Mouse (Mus musculus) erythroblast, adult 5-6 weeks (primary cell): ENCODE data around the gene Svs6. TPM values are rescaled to one million over a fixed set of nuclear protein-coding genes. Genes with fewer than 3 reads are reported as not detected.
"Not testable (repeated sequence)": the region's sequence is repeated elsewhere in the genome, so short reads cannot be mapped to it uniquely, and the experiment has no call there.

Source experiments
- ATAC-seq: replicated peaks from 2 replicates; pipeline ENCODE4 v1.8.0; 2016; ENCODE audit warnings: moderate number of reproducible peaks, mild to moderate bottlenecking, moderate TSS enrichment, inconsistent platforms; ENCODE audit not compliant: poor library complexity, low FRiP score, severe bottlenecking
- total RNA-seq, 2 experiments: library from RNA; stranded (forward) in 1 of 2; stranded (reverse) in 1 of 2; fragments of 150-400 nt in 1 of 2; fragments of 200-764, 138-1000 nt in 1 of 2; gene quantifications; 2 replicates each; pipeline versions ENCODE4 v1.2.3 to v1.2.4; 2015 to 2017; ENCODE audit warnings: low replicate concordance in 2 of 2

Svs6 gene
- not detected in 2 replicates for total RNA-seq (2015; ENCODE audit: low replicate concordance)
- total RNA-seq (2017; ENCODE audit: low replicate concordance): not detected in 2 replicates

- not testable (repeated sequence) for ATAC-seq
Measured at GRCm38 (mm10) chr2:164316451-164316850, at the start of gene Svs6. Gene Svs6 (plus strand): TSS chr2:164316751.

GRCm38 (mm10) chr2:164278359-164278758 lies 38.2 kb upstream of the Svs6 start, which contains the start of gene Svs4:
Gene Svs4 (minus strand): TSS chr2:164278459.
- no peak for ATAC-seq

- ATAC-seq: not testable (repeated sequence)
Measured at GRCm38 (mm10) chr2:164288968-164289367, 27.6 kb upstream of the Svs6 start, which contains the start of gene Svs3a. Gene Svs3a (plus strand): TSS chr2:164289268.

- ATAC-seq: no peak
Measured at GRCm38 (mm10) chr2:164312599-164312998, 4.0 kb upstream of the Svs6 start.

GRCm38 (mm10) chr2:164315460-164315859 lies 1.1 kb upstream of the Svs6 start:
- not testable (repeated sequence) for ATAC-seq

- no peak for ATAC-seq
Measured at GRCm38 (mm10) chr2:164320983-164321382, 4.4 kb downstream of the Svs6 start.

GRCm38 (mm10) chr2:164332440-164332839 lies 15.9 kb downstream of the Svs6 start, which contains the start of gene Svs5:
Gene Svs5 (plus strand): TSS chr2:164332740.
- ATAC-seq: not testable (repeated sequence)

- not testable (repeated sequence) for ATAC-seq
Measured at GRCm38 (mm10) chr2:164343732-164344131, 27.2 kb downstream of the Svs6 start.

GRCm38 (mm10) chr2:164347697-164348096 lies 31.1 kb downstream of the Svs6 start:
- ATAC-seq: not testable (repeated sequence)

GRCm38 (mm10) chr2:164348980-164349379 lies 32.4 kb downstream of the Svs6 start:
- ATAC-seq: no peak; the same call in 1 of the 2 replicates

- no peak for ATAC-seq
Measured at GRCm38 (mm10) chr2:164352697-164353096, 36.1 kb downstream of the Svs6 start.

- ATAC-seq: no peak
Measured at GRCm38 (mm10) chr2:164353356-164353755, 36.8 kb downstream of the Svs6 start.

GRCm38 (mm10) chr2:164356177-164356967 lies 39.8 kb downstream of the Svs6 start:
- no peak for ATAC-seq

GRCm38 (mm10) chr2:164358373-164358772 lies 41.8 kb downstream of the Svs6 start:
- ATAC-seq: no peak

GRCm38 (mm10) chr2:164359031-164359430 lies 42.5 kb downstream of the Svs6 start:
- ATAC-seq: no peak

- ATAC-seq: no peak
Measured at GRCm38 (mm10) chr2:164359668-164360067, 43.1 kb downstream of the Svs6 start.

- no peak for ATAC-seq
Measured at GRCm38 (mm10) chr2:164360974-164361657, 44.6 kb downstream of the Svs6 start.

GRCm38 (mm10) chr2:164366947-164367346 lies 50.4 kb downstream of the Svs6 start:
- ATAC-seq: no peak
